Mouse (Mus musculus) G1E (cell line): ENCODE measurements around the gene Hoxa3. TPM values are rescaled to one million over a fixed set of nuclear protein-coding genes. Genes with fewer than 3 reads are reported as not detected.

Source experiments
- ATAC-seq: 2 replicates; pipeline ENCODE4 v1.8.0; 2016; ENCODE audit warnings: mild to moderate bottlenecking; ENCODE audit not compliant: insufficient number of reproducible peaks, poor library complexity, low FRiP score, severe bottlenecking; ENCODE audit errors: extremely low read depth
- DNase-seq: peaks from one replicate; pipeline ENCODE4 v3.0.0; 2012; ENCODE audit warnings: low spot score
- H3K27me3 ChIP-seq: 2 replicates; pipeline ENCODE4 v1.6.1; 2012; ENCODE audit warnings: mild to moderate bottlenecking, low read length, inconsistent platforms; ENCODE audit not compliant: insufficient read depth
- H3K36me3 ChIP-seq: replicated peaks from 2 replicates; pipeline ENCODE3; 2012; ENCODE audit warnings: mild to moderate bottlenecking, inconsistent platforms
- H3K4me1 ChIP-seq: 2 replicates; pipeline ENCODE4 v1.6.1; 2012; ENCODE audit warnings: low read depth, low read length, inconsistent platforms, mixed read lengths; ENCODE audit not compliant: insufficient read depth
- H3K4me3 ChIP-seq: 2 replicates; pipeline ENCODE4 v1.5.1; 2012; ENCODE audit warnings: low read depth, mild to moderate bottlenecking, inconsistent platforms, low read length, moderate library complexity, mixed read lengths
- H3K9me3 ChIP-seq: replicated peaks from 2 replicates; pipeline ENCODE4 v1.6.1; 2012; ENCODE audit warnings: inconsistent platforms
- CTCF ChIP-seq: IDR thresholded peaks from 2 replicates; pipeline ENCODE4 v1.5.1; 2012; ENCODE audit warnings: low read depth, low read length, inconsistent platforms, mixed read lengths
- GATA1 ChIP-seq: IDR thresholded peaks from 2 replicates; pipeline ENCODE4 v1.6.1; 2012; ENCODE audit warnings: borderline replicate concordance, low read length, inconsistent platforms, mixed read lengths
- GATA2 ChIP-seq: IDR thresholded peaks from 2 replicates; pipeline ENCODE4 v1.6.1; 2012; ENCODE audit warnings: low read depth, low read length, inconsistent platforms, borderline replicate concordance
- POLR2AphosphoS5 ChIP-seq: IDR thresholded peaks from 2 replicates; pipeline ENCODE4 v1.6.1; 2012; ENCODE audit warnings: low read depth, low read length, inconsistent platforms; ENCODE audit not compliant: insufficient replicate concordance
- TAL1 ChIP-seq: conservative IDR thresholded peaks from 2 replicates; pipeline ENCODE4 v1.6.1; 2012; ENCODE audit warnings: low read depth, low read length, inconsistent platforms, mixed read lengths
- polyA plus RNA-seq: library from polyadenylated mRNA; stranded (reverse); fragments of >175 nt; gene quantifications from 2 replicates; pipeline ENCODE4 v1.2.3, GENCODE M21; 2012
- total RNA-seq, 2 experiments: library from RNA; stranded (forward) in 1 of 2; stranded (reverse) in 1 of 2; fragments of 200-1000 nt in 1 of 2; fragments of >200 nt in 1 of 2; fragmentation: Nextera tagmentation in 1 of 2; gene quantifications; 2 replicates each; pipeline ENCODE4 v1.2.3; 2014 to 2017

Hoxa3 gene
- total and polyA plus RNA-seq, 3 experiments: 0.16 TPM; not detected in 2

DNA sequence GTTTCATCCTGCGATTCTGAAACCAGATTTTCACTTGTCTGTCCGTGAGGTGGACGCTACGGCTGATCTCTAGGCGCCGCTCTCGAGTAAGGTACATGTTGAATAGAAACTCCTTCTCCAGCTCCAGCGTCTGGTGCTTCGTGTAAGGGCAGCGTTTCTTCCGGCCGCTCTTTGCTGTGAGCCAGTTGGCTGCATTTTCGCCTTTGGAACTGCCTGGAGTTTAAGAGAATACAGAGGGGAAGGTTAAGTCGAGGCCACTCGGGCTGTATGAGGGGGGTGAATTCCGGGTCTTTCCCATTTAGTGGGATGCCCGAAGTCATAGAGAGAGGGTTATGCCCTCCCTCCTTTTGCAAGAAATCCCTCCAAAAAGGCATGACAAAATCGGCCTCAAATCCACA, 19.4 kb upstream of the Hoxa3 start:
- TF ChIP-seq POLR2AphosphoS5: no peak
- no peak for TF ChIP-seq GATA1
- TF ChIP-seq GATA2: no peak
- TF ChIP-seq TAL1: no peak
- no peak for TF ChIP-seq CTCF
- peaks cover 54% of the 10 kb centered on the region for H3K27me3 ChIP-seq
- H3K36me3 ChIP-seq: no peaks in the 10 kb centered on the region
- peaks cover 12% of the 10 kb centered on the region for H3K9me3 ChIP-seq
- no peak overlapping the region for H3K4me3 ChIP-seq
- no peak for DNase-seq
- no peaks in the 10 kb centered on the region for H3K4me1 ChIP-seq
- ATAC-seq: no peak

DNA sequence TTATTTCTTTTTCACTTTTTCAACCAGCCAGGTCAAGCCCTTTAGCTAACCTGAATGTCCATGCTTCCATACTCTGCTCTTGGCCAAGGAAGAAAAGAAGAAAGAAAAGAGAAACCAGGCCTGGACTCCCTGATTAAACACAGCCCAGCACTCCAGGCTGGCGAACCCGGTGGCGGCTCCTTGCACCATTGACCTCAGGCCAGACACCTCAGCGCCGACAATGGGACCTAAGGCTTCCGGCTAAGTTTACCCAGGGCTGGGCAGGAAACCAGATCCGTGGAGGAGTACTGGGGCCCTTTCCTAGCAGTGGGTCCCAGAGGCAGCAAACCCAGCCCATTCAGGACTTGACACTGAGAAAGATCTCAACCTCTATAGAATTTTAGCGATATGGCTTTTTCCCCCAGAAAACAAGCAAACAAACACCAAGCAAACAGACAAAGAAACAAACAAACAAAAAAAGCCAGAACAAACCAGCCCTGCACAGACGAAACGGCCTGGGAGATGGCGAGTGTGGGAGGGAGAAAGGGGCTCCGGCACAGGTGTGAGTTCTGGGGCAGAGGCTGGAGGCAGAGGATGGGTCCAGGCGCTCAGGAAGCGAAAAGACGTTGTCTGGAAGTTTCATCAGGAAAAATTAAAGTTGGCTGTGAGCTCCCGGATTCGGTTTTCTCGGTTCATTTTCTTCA, 18.9 kb upstream of the Hoxa3 start:
- DNase-seq (no peak), ATAC-seq (no peak)
- Histone ChIP-seq H3K27me3 (peaks cover 54% of the 10 kb centered on the region), H3K36me3 (no peaks in the 10 kb centered on the region), H3K4me3 (no peak overlapping the region), H3K4me1 (no peaks in the 10 kb centered on the region), H3K9me3 (peaks cover 12% of the 10 kb centered on the region)
- TF ChIP-seq POLR2AphosphoS5 (no peak), GATA1 (no peak), CTCF (no peak), TAL1 (no peak), GATA2 (no peak)

DNA sequence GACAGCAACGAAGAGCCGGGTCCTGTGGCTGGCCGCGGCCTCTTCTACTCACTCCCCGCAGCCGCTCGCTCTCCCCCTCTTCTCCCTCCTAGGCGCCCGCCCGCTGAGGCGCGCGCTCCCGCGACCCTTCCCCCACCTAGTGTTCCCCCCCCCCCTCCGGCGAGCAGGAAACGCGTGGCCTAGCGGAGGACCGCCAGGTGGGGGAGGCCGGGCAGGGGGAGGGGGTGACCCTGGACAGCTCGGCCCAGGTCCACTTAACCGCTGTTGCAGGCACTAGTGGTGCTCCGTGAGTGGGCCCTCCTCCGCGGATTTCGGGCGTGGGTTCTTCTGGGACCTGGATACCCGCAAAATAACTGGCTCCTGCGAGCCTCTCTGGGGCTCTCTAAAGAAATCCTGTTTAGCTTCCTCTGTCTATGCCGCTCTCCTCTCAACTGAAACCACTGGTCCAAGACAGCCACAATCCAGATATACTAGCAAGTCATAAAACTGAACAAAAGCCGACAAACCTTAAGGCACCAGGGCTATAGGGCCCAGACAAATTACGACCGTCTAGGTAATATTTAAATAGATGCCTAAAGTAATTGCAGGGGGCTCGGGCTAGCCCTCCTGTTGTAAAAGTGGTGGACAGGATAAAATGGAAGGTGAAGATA, 17.5 kb upstream of the Hoxa3 start, which contains the start of gene Hoxa9:
TSS of gene Hoxa9 (minus strand) at position 574 of the 650 bp plus-strand sequence.
- no peaks in the 10 kb centered on the region for H3K4me1 ChIP-seq
- peaks cover 12% of the 10 kb centered on the region for H3K9me3 ChIP-seq
- no peak for ATAC-seq
- no peak for TF ChIP-seq CTCF
- no peak for TF ChIP-seq TAL1
- no peak for TF ChIP-seq POLR2AphosphoS5
- no peak for TF ChIP-seq GATA1
- no peak for TF ChIP-seq GATA2
- H3K36me3 ChIP-seq: no peaks in the 10 kb centered on the region
- peaks cover 66% of the 10 kb centered on the region for H3K27me3 ChIP-seq
- H3K4me3 ChIP-seq: no peak within 1 kb of the TSS
- DNase-seq: no peak

DNA sequence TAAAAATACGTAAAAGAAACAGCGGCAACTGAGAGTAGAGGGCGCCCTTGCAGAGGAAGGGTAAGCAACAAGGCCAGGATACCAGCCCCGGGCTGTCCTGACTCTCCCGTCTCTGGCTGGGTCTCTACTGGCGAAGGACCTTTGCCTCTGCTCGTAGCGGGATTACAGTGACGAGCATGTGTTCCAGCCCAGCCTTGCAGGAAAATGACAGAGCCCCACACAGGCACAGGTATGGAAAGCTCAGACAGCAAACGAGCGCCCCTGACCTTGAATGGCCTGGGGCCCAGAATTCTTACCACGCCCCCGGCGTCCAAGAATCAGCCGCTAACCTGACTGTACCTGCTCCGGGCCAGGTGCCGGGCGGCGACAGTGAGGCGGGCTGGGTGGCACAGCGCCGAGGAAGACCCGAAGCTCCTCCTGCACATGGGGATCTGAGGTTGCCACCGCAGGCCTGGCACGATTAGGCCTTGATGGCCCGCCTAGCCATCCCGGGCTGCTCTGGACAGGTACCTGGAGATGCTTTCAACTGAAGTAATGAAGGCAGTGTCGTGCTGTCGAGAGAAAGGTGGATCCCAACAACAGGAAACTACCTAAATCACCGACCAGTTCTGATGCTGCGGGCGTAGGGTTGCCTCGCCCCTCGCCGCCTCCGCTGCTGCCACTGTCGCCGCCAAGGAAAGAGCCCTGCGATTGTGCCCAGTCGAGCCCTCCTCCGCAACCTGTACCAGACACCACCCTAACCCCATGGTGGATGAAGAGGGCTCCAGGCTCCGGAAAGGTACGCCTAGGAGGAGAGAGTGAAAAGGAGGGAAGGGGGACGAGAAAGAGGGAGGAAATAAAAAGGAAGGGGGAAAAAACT, 16.7 kb upstream of the Hoxa3 start:
- ATAC-seq (no peak), DNase-seq (no peak)
- no peaks in the 10 kb centered on the region for H3K36me3 ChIP-seq
- H3K9me3 ChIP-seq: peaks cover 11% of the 10 kb centered on the region
- H3K4me1 ChIP-seq: no peaks in the 10 kb centered on the region; the same call in 1 of the 2 replicates
- TF ChIP-seq GATA1 (no peak), GATA2 (no peak), POLR2AphosphoS5 (no peak), TAL1 (no peak), CTCF (no peak)
- peaks cover 74% of the 10 kb centered on the region for H3K27me3 ChIP-seq
- H3K4me3 ChIP-seq: no peak overlapping the region

DNA sequence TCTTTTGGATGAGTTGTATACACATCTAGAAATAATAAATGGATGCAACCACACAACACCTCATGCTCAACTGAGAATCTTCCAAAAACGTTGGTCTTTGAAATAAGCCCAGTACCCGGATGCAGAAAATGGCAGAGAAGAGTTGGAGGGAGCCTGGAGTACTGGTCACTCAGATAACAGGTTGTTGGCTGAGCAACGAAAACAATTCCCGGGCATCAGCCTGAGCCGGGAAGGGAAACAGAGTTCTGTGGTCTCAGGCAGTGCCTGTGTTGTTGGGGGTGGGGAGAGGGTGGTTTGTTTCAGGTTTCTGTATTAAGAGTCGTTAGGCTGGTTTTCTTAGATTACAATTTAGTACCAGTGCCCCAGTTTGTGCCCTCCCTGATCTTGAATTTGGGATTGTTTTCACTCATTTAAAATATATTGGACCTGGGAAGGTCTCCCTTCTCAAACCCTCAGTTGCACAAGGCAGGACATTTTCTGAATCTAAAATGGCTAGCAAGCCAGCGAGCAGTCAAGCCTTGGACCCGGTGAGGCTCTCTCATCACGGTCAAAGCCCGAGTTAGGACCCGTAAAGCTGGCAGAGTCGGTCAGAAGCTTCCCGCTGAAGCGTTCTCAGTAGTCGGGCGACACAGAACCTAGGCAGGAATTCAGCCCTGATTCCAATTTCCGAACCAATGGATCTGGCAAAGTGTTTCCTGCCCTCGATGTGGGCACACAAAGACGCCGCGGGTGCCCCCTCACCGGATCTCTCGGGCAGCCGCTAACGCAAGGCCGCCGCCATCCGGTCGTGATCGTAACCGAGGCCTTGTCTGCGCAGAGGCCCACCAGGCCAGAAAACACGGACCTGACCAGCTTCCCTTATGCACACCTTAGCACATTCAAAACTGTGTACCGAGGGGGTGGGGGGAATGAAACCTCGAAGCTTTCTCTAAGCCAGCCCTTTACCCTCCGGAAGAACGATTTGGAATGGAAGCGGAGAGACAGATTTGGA, 15.6 kb upstream of the Hoxa3 start:
- DNase-seq (no peak), ATAC-seq (no peak)
- Histone ChIP-seq H3K36me3 (no peaks in the 10 kb centered on the region), H3K4me1 (no peaks in the 10 kb centered on the region; the same call in 1 of the 2 replicates), H3K4me3 (no peak overlapping the region), H3K9me3 (peaks cover 1% of the 10 kb centered on the region; the same call in 1 of the 2 replicates), H3K27me3 (peaks cover 78% of the 10 kb centered on the region)
- TF ChIP-seq CTCF (no peak), GATA1 (no peak), POLR2AphosphoS5 (no peak), GATA2 (no peak), TAL1 (no peak)
